Mouse (Mus musculus): Measurements from ENCODE around the gene Casp6. TPM values are rescaled to one million over a fixed set of nuclear protein-coding genes. Genes with fewer than 3 reads are reported as not detected.

The Casp6 gene
- total and polyA plus RNA-seq, 3 experiments = 10.5 to 31.7 (median 15.3) TPM

DNA sequence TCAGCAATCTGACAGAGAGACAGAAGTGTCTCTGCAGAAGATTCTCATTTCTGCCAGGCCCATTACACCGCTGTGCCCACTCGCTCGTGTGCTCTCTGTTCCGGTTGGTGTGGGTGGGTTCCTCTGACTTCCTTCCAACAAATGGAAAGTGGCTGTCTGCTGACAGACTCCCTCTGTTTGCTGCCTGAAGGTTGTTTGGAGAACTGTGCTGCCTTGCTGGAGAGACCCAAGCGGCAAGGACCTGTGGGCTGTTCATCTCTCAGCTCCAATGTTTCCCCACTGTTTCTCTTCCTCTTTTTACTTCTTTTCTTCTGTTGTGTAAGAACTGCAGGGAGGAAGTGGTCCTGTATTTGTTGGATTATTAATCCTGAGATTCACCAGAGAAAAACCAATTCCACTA, 47.1 kb downstream of the Casp6 start:
- dilution Hi-C loops (cut with MboI; ENCODE audit: extremely low pct_ligation_motif_present, extremely low pct_unique_long_range_greater_than_20kb, low sequenced_read_pairs) = no loop called here
- Histone ChIP-seq H3K27me3 (replicated peaks) (no peaks in the 10 kb centered on the region), H3K4me2 (ENCODE audit: insufficient read depth, low read depth, poor library complexity, severe bottlenecking) (no peak overlapping the region), H3K4me1 (ENCODE audit: control insufficient read depth in 1 of 2, insufficient read depth in 2 of 2) (peaks cover 0 to 7% of the 10 kb centered on the region in 2 experiments; a peak in 3 of 4 replicates), H3K36me3 (replicated peaks in 1 of 2; ENCODE audit: control insufficient read depth in 1 of 2, insufficient read depth in 1 of 2, low read length in 1 of 2) (no peaks in the 10 kb centered on the region), H3K27ac (ENCODE audit: insufficient read depth, low read depth) (no peak overlapping the region), H3K9me3 (replicated peaks; ENCODE audit: low read length) (peaks cover 2% of the 10 kb centered on the region), H3K79me2 (replicated peaks; ENCODE audit: control insufficient read depth, extremely low read depth, insufficient read depth, poor library complexity, severe bottlenecking) (no peaks in the 10 kb centered on the region), H3K9ac (ENCODE audit: insufficient read depth, low read depth) (no peak overlapping the region), H3K4me3 (replicated peaks in 1 of 3; ENCODE audit: low read depth in 2 of 3, low read length in 2 of 3, poor library complexity in 1 of 3) (no peak overlapping the region)
- DNase-seq (ENCODE audit: extremely low read depth) = no peak
- TF ChIP-seq CHD2 (IDR thresholded peaks at IDR 0.05; ENCODE audit: low read length) = no peak
- no peak for TF ChIP-seq ZC3H11A (IDR thresholded peaks at IDR 0.05; ENCODE audit: low read depth, low read length)
- TF ChIP-seq IRF4 (IDR thresholded peaks at IDR 0.05; ENCODE audit: low read depth, low read length) = peak; percentile 52
- TF ChIP-seq ZMIZ1 (IDR thresholded peaks at IDR 0.05; ENCODE audit: low read depth, low read length) = no peak
- peak; percentile 61 for TF ChIP-seq EP300 (IDR thresholded peaks at IDR 0.05; ENCODE audit: low read length)
- in situ Hi-C loops (cut with MboI; ENCODE audit: low pct_ligation_motif_present, low pct_unique_long_range_greater_than_20kb, low sequenced_read_pairs) = no loop called here

DNA sequence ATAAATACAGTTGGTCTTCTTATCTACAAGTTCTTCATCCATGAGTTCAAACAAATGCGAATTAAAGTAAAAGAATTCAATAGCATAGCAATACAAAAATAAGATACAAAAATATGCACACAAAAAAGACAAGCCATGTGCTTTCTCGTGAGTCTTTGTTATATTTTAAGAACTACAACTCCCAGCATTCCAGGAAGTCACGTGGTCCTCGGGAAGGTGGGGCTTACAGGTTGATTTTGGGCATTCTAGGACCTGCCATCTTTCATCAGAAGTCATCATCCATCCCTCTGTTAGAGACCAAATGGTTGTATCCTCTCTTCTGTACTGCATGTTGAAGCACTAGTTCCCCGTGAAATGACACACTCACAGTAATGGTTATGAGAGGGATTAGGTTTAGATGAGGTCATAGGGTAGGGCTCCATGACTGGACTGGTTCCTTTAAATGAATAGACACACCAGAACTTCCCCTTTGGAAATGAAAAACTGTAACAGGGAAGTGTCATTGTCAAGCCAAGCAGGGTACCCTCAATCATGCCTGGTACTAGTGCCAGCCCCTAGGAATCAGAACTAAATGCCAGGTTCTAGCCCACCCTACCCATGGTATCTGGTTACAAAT, 48.0 kb downstream of the Casp6 start:
- in situ Hi-C loops (cut with MboI; ENCODE audit: low pct_ligation_motif_present, low pct_unique_long_range_greater_than_20kb, low sequenced_read_pairs) (no loop called here), dilution Hi-C loops (cut with MboI; ENCODE audit: extremely low pct_ligation_motif_present, extremely low pct_unique_long_range_greater_than_20kb, low sequenced_read_pairs) (no loop called here)
- Histone ChIP-seq H3K9ac (ENCODE audit: insufficient read depth, low read depth) (no peak overlapping the region), H3K79me2 (replicated peaks; ENCODE audit: control insufficient read depth, extremely low read depth, insufficient read depth, poor library complexity, severe bottlenecking) (no peaks in the 10 kb centered on the region), H3K4me1 (ENCODE audit: control insufficient read depth in 1 of 2, insufficient read depth in 2 of 2) (peaks cover 0 to 7% of the 10 kb centered on the region in 2 experiments; a peak in 3 of 4 replicates), H3K27ac (ENCODE audit: insufficient read depth, low read depth) (no peak overlapping the region), H3K9me3 (replicated peaks; ENCODE audit: low read length) (peaks cover 3% of the 10 kb centered on the region), H3K4me3 (replicated peaks in 1 of 3; ENCODE audit: low read depth in 2 of 3, low read length in 2 of 3, poor library complexity in 1 of 3) (no peak overlapping the region), H3K36me3 (replicated peaks in 1 of 2; ENCODE audit: control insufficient read depth in 1 of 2, insufficient read depth in 1 of 2, low read length in 1 of 2) (no peaks in the 10 kb centered on the region), H3K27me3 (replicated peaks) (no peaks in the 10 kb centered on the region), H3K4me2 (ENCODE audit: insufficient read depth, low read depth, poor library complexity, severe bottlenecking) (no peak overlapping the region)
- TF ChIP-seq NRF1 (IDR thresholded peaks at IDR 0.05; ENCODE audit: low read depth, low read length) = no peak
- TF ChIP-seq GABPA (IDR thresholded peaks at IDR 0.05; ENCODE audit: insufficient replicate concordance, low read depth, low read length) = no peak
- TF ChIP-seq EP300 (IDR thresholded peaks at IDR 0.05; ENCODE audit: low read length) = no peak
- no peak for TF ChIP-seq ZMIZ1 (IDR thresholded peaks at IDR 0.05; ENCODE audit: low read depth, low read length)
- TF ChIP-seq CTCF (conservative IDR thresholded peaks at IDR 0.05 in 1 of 2, IDR thresholded peaks at IDR 0.05 in 1 of 2; ENCODE audit: low read depth in 2 of 2, low read length in 2 of 2) = no peak
- no peak for TF ChIP-seq ETS1 (conservative IDR thresholded peaks at IDR 0.05; ENCODE audit: low read depth, low read length)
- peak; percentile 50; the same call in 1 of the 2 replicates for TF ChIP-seq USF1 (IDR thresholded peaks at IDR 0.05; ENCODE audit: low read depth, low read length)
- TF ChIP-seq MEF2A (IDR thresholded peaks at IDR 0.05; ENCODE audit: borderline replicate concordance, low read depth, low read length) = no peak
- TF ChIP-seq USF2 (conservative IDR thresholded peaks at IDR 0.05; ENCODE audit: low read depth, low read length) = peak; percentile 33
- no peak for TF ChIP-seq ELF1 (IDR thresholded peaks at IDR 0.05; ENCODE audit: low read depth, low read length)
- TF ChIP-seq MAZ (IDR thresholded peaks at IDR 0.05; ENCODE audit: low read depth, low read length) = no peak
- TF ChIP-seq ZC3H11A (IDR thresholded peaks at IDR 0.05; ENCODE audit: low read depth, low read length) = no peak
- no peak for TF ChIP-seq MAFK (IDR thresholded peaks at IDR 0.05; ENCODE audit: insufficient replicate concordance, low read length)
- peak; percentile 73 for TF ChIP-seq HCFC1 (IDR thresholded peaks at IDR 0.05; ENCODE audit: low read depth, low read length)
- DNase-seq (ENCODE audit: extremely low read depth) = no peak
